In genomic region chr2:84915330-84915729, GRCm38 (mm10) we compare ENCODE assay signal across 15 mouse cellular contexts. TPM values are rescaled to one million over a fixed set of nuclear protein-coding genes. Genes with fewer than 3 reads are reported as not detected.
DNase-seq lines count a peak whose midpoint lies in the region; ATAC-seq lines count a peak whose summit lies in the region.
"Had no signal": no experiment of that assay in that cellular context is flagged by ENCODE, and none has a peak within 500 bp of the region (broad histone marks: within the 10 kb centered on the region; RNA-seq: fewer than 3 reads in every experiment).

No protein-coding gene starts in this region.

- H3K4me3 ChIP-seq in kidney, embryonic 15.5 days (replicated peaks) = no peak overlapping the region
- no peak overlapping the region for H3K4me3 ChIP-seq in heart, embryonic 10.5 days
- no peak overlapping the region for H3K4me3 ChIP-seq in forebrain, embryonic 14.5 days (ENCODE audit: low read depth, low read length)
- H3K4me3 ChIP-seq: midbrain, embryonic 12.5 days had no signal

- no peaks in the 10 kb centered on the region for H3K4me1 ChIP-seq in kidney, embryonic 15.5 days
- peaks cover 21% of the 10 kb centered on the region for H3K4me1 ChIP-seq in heart, embryonic 10.5 days
- H3K4me1 ChIP-seq in forebrain, embryonic 14.5 days (ENCODE audit: control insufficient read depth, insufficient read depth, low read length) = no peaks in the 10 kb centered on the region
- H3K4me1 ChIP-seq: midbrain, embryonic 12.5 days had no signal

- no peak overlapping the region for H3K9ac ChIP-seq in kidney, embryonic 15.5 days
- H3K9ac ChIP-seq in forebrain, embryonic 14.5 days (ENCODE audit: low read length) = no peak overlapping the region
- H3K9ac ChIP-seq: midbrain, embryonic 12.5 days had no signal

- no peak for ATAC-seq in kidney, embryonic 15.5 days (replicated peaks; ENCODE audit: low FRiP score)
- ATAC-seq in forebrain, embryonic 14.5 days = no peak
- no peak for ATAC-seq in megakaryocyte, adult 5-6 weeks (ENCODE audit: poor library complexity, severe bottlenecking)
- ATAC-seq: intestine, postnatal 0 days had no signal

- H3K36me3 ChIP-seq in kidney, embryonic 15.5 days = no peaks in the 10 kb centered on the region
- H3K36me3 ChIP-seq in heart, embryonic 10.5 days = no peaks in the 10 kb centered on the region
- H3K36me3 ChIP-seq in forebrain, embryonic 14.5 days (ENCODE audit: control insufficient read depth, insufficient read depth, low read length) = no peaks in the 10 kb centered on the region
- H3K36me3 ChIP-seq: G1E; midbrain, embryonic 12.5 days had no signal

- H3K9me3 ChIP-seq in kidney, embryonic 15.5 days (replicated peaks) = no peaks in the 10 kb centered on the region
- H3K9me3 ChIP-seq in heart, embryonic 10.5 days = no peaks in the 10 kb centered on the region
- no peaks in the 10 kb centered on the region for H3K9me3 ChIP-seq in forebrain, embryonic 14.5 days (replicated peaks; ENCODE audit: control insufficient read depth, low read length)
- H3K9me3 ChIP-seq: G1E; midbrain, embryonic 12.5 days had no signal

- no peak overlapping the region for H3K4me2 ChIP-seq in kidney, embryonic 15.5 days
- no peak overlapping the region for H3K4me2 ChIP-seq in forebrain, embryonic 14.5 days (ENCODE audit: low read length)
- H3K4me2 ChIP-seq: midbrain, embryonic 12.5 days had no signal

- no peaks in the 10 kb centered on the region for H3K27me3 ChIP-seq in kidney, embryonic 15.5 days
- no peaks in the 10 kb centered on the region for H3K27me3 ChIP-seq in heart, embryonic 10.5 days (ENCODE audit: insufficient read depth, poor library complexity, severe bottlenecking)
- no peaks in the 10 kb centered on the region for H3K27me3 ChIP-seq in forebrain, embryonic 14.5 days (replicated peaks; ENCODE audit: control insufficient read depth, insufficient read depth, low read length)
- H3K27me3 ChIP-seq: midbrain, embryonic 12.5 days had no signal

- DNase-seq in kidney, adult 18-20 months = peak; percentile 35
- DNase-seq in heart, embryonic 10.5 days (ENCODE audit: low spot score) = no peak
- peak; percentile 48 to 66 for DNase-seq in kidney, postnatal 36 days
- peak; percentile 80 for DNase-seq in lung, postnatal 10 days
- no peak for DNase-seq in frontal cortex, postnatal 14 days (ENCODE audit: low spot score in 2 of 2)
- no peak for DNase-seq in forebrain, embryonic 14.5 days (ENCODE audit: low spot score)
- DNase-seq: adrenal gland, postnatal 36 days; cerebellum, adult 11 months; embryo, embryonic 11 days; retina, postnatal 1 day had no signal

- H3K27ac ChIP-seq in kidney, embryonic 15.5 days = no peak overlapping the region
- peak overlapping the region; percentile 59 for H3K27ac ChIP-seq in heart, embryonic 10.5 days
- no peak overlapping the region for H3K27ac ChIP-seq in forebrain, embryonic 14.5 days (ENCODE audit: low read depth, low read length)
- H3K27ac ChIP-seq: midbrain, embryonic 12.5 days had no signal

- WGBS in kidney, embryonic 15.5 days = 74% methylated on average over 3 of the region's 3 CpGs
- WGBS in heart, embryonic 10.5 days = 77% methylated on average over 3 of the region's 3 CpGs
- 83% methylated on average over 3 of the region's 3 CpGs for WGBS in forebrain, embryonic 14.5 days

RNA-seq across cellular contexts. Expression of gene Slc43a3, which starts 21.0 kb away (rescaled TPM):
- polyA plus RNA-seq in kidney, embryonic 15.5 days (2015; fragmentation: Nextera tagmentation; extraction: Ambion mirVana) = 52.4 and 56.3 TPM in 2 replicates
- 48.4 and 50.9 TPM in 2 replicates for polyA plus RNA-seq in heart, embryonic 10.5 days (2016; fragmentation: Nextera tagmentation; extraction: Ambion mirVana)
- polyA plus RNA-seq in forebrain, embryonic 14.5 days (2014; fragmentation: Nextera tagmentation; extraction: Ambion mirVana) = 6.6 and 7.0 TPM in 2 replicates
- total RNA-seq in megakaryocyte, adult 5-6 weeks (2015) = 51.4 and 53.0 TPM in 2 replicates
- total RNA-seq in megakaryocyte, adult 5-6 weeks (2017) = 41.9 and 45.2 TPM in 2 replicates

RNA-seq across cellular contexts. Expression of gene Rtn4rl2, which starts 28.8 kb away (rescaled TPM):
- 1.2 and 1.6 TPM in 2 replicates for polyA plus RNA-seq in kidney, embryonic 15.5 days (2015; fragmentation: Nextera tagmentation; extraction: Ambion mirVana)
- polyA plus RNA-seq in heart, embryonic 10.5 days (2016; fragmentation: Nextera tagmentation; extraction: Ambion mirVana) = 0.33 and 0.88 TPM in 2 replicates
- polyA plus RNA-seq in forebrain, embryonic 14.5 days (2014; fragmentation: Nextera tagmentation; extraction: Ambion mirVana) = 7.5 and 13.6 TPM in 2 replicates
- not detected in 2 replicates for total RNA-seq in megakaryocyte, adult 5-6 weeks (2015)
- not detected in 2 replicates for total RNA-seq in megakaryocyte, adult 5-6 weeks (2017)
- total RNA-seq: G1E had no signal
- polyA plus RNA-seq: G1E had no signal

Comparison
In these comparisons a context has a peak if more than half of its experiments do, and no peak if none do; other contexts are left out.
1. DNase-seq: peak in kidney, adult 18-20 months (single experiment), kidney, postnatal 36 days (2 of 2) and lung, postnatal 10 days (single experiment); none in heart, embryonic 10.5 days (single experiment), frontal cortex, postnatal 14 days (0 of 2) and forebrain, embryonic 14.5 days (single experiment).